Mouse (Mus musculus): Measurements from ENCODE around the gene Arhgef12.

GRCm38 (mm10) chr9:43050391-43050790 lies 56.6 kb downstream of the Arhgef12 start:
- TF ChIP-seq POLR2A (IDR thresholded peaks at IDR 0.05; ENCODE audit: extremely low read depth, insufficient read depth, low read length) (no peak), CTCF (IDR thresholded peaks at IDR 0.05; ENCODE audit: low read depth, low read length) (no peak)
